Mouse (Mus musculus): ENCODE measurements around the gene Zfp574. TPM values are rescaled to one million over a fixed set of nuclear protein-coding genes. Genes with fewer than 3 reads are reported as not detected.

Gene Zfp574
- polyA plus RNA-seq, 1 experiment, result 23.7 TPM

DNA sequence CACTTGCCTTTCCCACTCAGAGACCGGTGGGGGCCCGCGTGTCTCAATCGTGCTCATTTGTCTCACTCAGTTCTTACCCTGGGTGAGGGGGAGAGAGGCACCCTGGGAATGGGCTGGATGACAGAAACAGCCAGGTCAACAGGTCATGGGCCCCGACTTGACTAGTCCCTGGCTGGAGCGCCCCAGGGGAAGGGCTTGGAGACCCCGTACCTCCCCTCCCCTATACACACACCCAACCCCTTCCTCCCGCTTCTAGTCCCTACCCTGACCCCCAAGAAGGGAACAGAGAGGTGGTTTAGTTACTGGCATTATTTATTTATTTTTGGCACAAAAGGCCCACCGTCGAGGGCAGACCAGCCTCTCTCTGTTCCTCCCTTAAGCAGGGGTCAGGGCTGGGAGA, 16.2 kb downstream of the Zfp574 start:
- H3K36me3 ChIP-seq (ENCODE audit: control insufficient read depth, insufficient read depth, low read length), result peaks cover 19% of the 10 kb centered on the region
- H3K27ac ChIP-seq (ENCODE audit: insufficient read depth, low read length), result no peak overlapping the region
- no peak for DNase-seq (ENCODE audit: low read depth in 1 of 2, low spot score in 2 of 2)
- no peaks in the 10 kb centered on the region for H3K27me3 ChIP-seq (ENCODE audit: control insufficient read depth, insufficient read depth, low read length)
- H3K4me3 ChIP-seq (ENCODE audit: extremely low read depth, insufficient read depth, insufficient read length), result no peak overlapping the region
- WGBS, result 34% methylated on average over 10 of the region's 10 CpGs
- peaks cover 5% of the 10 kb centered on the region; the same call in 1 of the 2 replicates for H3K4me1 ChIP-seq (ENCODE audit: control insufficient read depth, insufficient read depth, insufficient read length)
- TF ChIP-seq POLR2A (IDR thresholded peaks at IDR 0.05; ENCODE audit: low read depth, low read length), result no peak

DNA sequence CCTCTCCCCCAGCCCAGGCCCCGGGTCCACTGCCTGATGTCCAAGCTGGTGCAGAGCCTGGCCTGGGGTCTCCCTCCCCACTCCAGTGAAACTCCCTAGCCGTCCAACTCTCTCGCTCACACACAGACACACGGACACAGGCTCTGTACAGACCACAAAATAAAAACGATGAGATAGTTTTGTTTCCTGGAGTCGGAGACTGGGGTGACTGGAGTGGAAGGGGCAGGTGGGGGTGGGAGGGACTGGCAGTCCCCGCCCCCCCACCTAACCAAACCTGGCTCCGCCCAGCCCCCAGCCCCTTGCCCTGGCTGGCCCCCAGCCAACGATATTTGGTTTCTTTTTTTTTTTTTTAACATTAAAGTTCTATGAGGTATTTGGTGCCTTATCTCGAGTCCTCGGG, 16.6 kb downstream of the Zfp574 start:
- TF ChIP-seq CTCF (IDR thresholded peaks at IDR 0.05; ENCODE audit: extremely low read depth, insufficient read depth, insufficient read length, insufficient replicate concordance) (no peak), POLR2A (IDR thresholded peaks at IDR 0.05; ENCODE audit: low read depth, low read length) (no peak)
- Histone ChIP-seq H3K27ac (ENCODE audit: insufficient read depth, low read length) (no peak overlapping the region), H3K4me3 (ENCODE audit: extremely low read depth, insufficient read depth, insufficient read length) (no peak overlapping the region), H3K27me3 (ENCODE audit: control insufficient read depth, insufficient read depth, low read length) (no peaks in the 10 kb centered on the region), H3K4me1 (ENCODE audit: control insufficient read depth, insufficient read depth, insufficient read length) (peaks cover 5% of the 10 kb centered on the region; the same call in 1 of the 2 replicates), H3K36me3 (ENCODE audit: control insufficient read depth, insufficient read depth, low read length) (peaks cover 21% of the 10 kb centered on the region)
- WGBS, result 10% methylated on average over 11 of the region's 11 CpGs
- DNase-seq (ENCODE audit: low read depth in 1 of 2, low spot score in 2 of 2), result no peak

DNA sequence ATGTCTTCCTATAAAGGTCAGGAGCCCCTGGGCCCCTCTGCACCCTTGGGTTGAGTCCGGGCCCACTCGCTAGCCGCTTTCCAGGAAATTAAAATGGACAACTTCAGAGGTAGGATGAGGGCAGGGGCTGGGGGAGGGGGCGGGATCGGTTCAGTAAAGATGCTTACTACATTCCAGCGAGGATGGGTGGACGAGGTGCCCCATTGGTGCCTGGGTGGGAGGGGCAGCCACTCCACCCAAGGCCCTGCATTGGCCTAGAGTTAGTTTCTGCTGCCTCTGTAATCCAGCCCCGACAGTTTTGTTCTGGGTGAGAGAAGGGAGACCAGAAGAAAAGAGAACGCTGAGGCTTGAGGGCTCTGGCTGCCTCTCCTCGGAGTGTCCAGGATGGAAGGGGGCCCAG, 17.5 kb downstream of the Zfp574 start:
- DNase-seq (ENCODE audit: low read depth in 1 of 2, low spot score in 2 of 2), result no peak
- TF ChIP-seq POLR2A (IDR thresholded peaks at IDR 0.05; ENCODE audit: low read depth, low read length) (no peak), CTCF (IDR thresholded peaks at IDR 0.05; ENCODE audit: extremely low read depth, insufficient read depth, insufficient read length, insufficient replicate concordance) (no peak)
- Histone ChIP-seq H3K4me3 (ENCODE audit: extremely low read depth, insufficient read depth, insufficient read length) (no peak overlapping the region), H3K27me3 (ENCODE audit: control insufficient read depth, insufficient read depth, low read length) (no peaks in the 10 kb centered on the region), H3K27ac (ENCODE audit: insufficient read depth, low read length) (no peak overlapping the region), H3K36me3 (ENCODE audit: control insufficient read depth, insufficient read depth, low read length) (peaks cover 21% of the 10 kb centered on the region), H3K4me1 (ENCODE audit: control insufficient read depth, insufficient read depth, insufficient read length) (peaks cover 5% of the 10 kb centered on the region; the same call in 1 of the 2 replicates)
- WGBS, result 84% methylated on average over 10 of the region's 10 CpGs

DNA sequence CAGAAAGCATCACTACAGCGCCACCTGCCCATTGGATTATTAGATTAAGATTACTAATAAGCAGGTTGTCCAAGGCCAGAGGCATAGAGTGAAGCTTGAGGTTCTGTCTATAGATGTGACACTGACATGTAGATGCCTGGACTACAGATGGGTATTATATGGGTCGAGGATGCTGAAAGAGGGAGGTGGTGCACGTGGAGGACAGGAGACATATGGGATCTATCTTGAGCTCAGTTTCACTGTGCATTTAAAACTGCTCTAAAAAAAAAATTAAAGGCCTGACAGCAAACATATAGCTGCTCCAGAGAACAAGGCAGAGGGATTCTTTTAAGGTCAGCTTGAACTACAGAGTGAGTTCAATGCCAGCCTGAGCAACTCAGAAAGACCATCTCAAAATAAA, 25.8 kb downstream of the Zfp574 start:
- H3K4me1 ChIP-seq (ENCODE audit: control insufficient read depth, insufficient read depth, insufficient read length), result no peaks in the 10 kb centered on the region
- 93% methylated on average over 3 of the region's 3 CpGs for WGBS
- DNase-seq (ENCODE audit: low read depth in 1 of 2, low spot score in 2 of 2), result no peak
- no peak overlapping the region for H3K4me3 ChIP-seq (ENCODE audit: extremely low read depth, insufficient read depth, insufficient read length)
- no peaks in the 10 kb centered on the region for H3K27me3 ChIP-seq (ENCODE audit: control insufficient read depth, insufficient read depth, low read length)
- no peak for TF ChIP-seq POLR2A (IDR thresholded peaks at IDR 0.05; ENCODE audit: low read depth, low read length)
- H3K36me3 ChIP-seq (ENCODE audit: control insufficient read depth, insufficient read depth, low read length), result peaks cover 43% of the 10 kb centered on the region
- H3K27ac ChIP-seq (ENCODE audit: insufficient read depth, low read length), result no peak overlapping the region

DNA sequence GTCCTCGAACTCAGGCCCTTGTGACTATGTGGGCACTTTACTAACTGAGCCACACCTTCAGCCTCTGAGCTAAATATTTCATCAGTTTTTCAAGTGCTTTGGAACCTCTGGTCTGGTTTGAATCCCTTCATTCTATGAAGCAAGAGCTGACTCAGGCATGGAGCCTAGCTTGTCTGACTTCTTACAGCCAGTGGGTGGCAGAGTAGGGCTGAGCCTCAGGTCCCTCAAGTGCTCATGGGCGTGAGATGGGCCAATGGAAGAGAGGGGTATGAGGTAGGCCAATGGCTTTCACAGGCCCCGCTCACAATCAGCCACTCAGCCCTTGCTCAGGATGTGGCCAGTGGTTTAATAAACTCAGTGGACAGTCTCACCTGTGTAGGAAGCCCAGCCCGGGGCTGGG, 27.2 kb downstream of the Zfp574 start:
- H3K27me3 ChIP-seq (ENCODE audit: control insufficient read depth, insufficient read depth, low read length), result no peaks in the 10 kb centered on the region
- no peak for TF ChIP-seq CTCF (IDR thresholded peaks at IDR 0.05; ENCODE audit: extremely low read depth, insufficient read depth, insufficient read length, insufficient replicate concordance)
- TF ChIP-seq POLR2A (IDR thresholded peaks at IDR 0.05; ENCODE audit: low read depth, low read length), result no peak
- H3K4me1 ChIP-seq (ENCODE audit: control insufficient read depth, insufficient read depth, insufficient read length), result no peaks in the 10 kb centered on the region
- WGBS, result 82% methylated on average over 4 of the region's 4 CpGs
- H3K4me3 ChIP-seq (ENCODE audit: extremely low read depth, insufficient read depth, insufficient read length), result no peak overlapping the region
- DNase-seq (ENCODE audit: low read depth in 1 of 2, low spot score in 2 of 2), result no peak
- H3K36me3 ChIP-seq (ENCODE audit: control insufficient read depth, insufficient read depth, low read length), result peaks cover 37% of the 10 kb centered on the region
- H3K27ac ChIP-seq (ENCODE audit: insufficient read depth, low read length), result no peak overlapping the region

DNA sequence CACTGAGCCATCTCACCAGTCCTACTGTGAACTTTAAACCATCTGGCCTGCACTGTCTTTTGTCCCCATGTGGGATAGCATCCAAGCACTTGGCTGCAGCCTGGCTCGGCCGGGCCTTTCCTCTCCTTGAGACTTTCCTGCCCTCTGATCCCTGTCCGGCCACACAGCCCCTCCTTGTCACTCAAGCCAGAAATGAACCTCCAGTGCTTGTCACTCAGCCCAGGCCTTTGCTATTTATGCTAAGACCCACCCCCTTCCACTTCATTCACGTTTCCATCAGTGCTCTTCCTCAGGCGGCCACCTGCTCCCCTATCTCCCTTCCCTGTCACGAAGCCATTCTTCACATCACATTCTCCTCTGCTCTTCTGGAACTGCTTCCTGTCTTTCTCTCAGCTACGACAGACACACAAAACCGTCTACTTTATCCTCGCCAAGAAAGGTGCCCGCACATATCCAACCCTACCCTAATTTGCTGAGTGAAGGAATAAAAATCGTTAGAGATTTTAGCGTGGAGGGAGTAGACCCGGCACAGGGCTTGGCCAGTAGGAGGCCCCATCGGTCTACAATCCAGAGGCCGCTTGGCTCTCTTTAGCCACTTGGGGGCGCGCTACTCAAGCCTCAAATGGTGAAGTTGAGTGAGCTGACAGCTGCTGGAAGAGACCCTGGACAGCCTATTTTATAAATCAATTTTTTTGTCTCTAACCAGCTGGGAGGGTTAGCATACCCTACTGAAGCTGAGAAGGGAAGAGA, 33.2 kb downstream of the Zfp574 start:
- no peak overlapping the region for H3K27ac ChIP-seq (ENCODE audit: insufficient read depth, low read length)
- H3K27me3 ChIP-seq (ENCODE audit: control insufficient read depth, insufficient read depth, low read length), result no peaks in the 10 kb centered on the region
- H3K36me3 ChIP-seq (ENCODE audit: control insufficient read depth, insufficient read depth, low read length), result peaks cover 6% of the 10 kb centered on the region
- peaks cover 18% of the 10 kb centered on the region; the same call in 1 of the 2 replicates for H3K4me1 ChIP-seq (ENCODE audit: control insufficient read depth, insufficient read depth, insufficient read length)
- DNase-seq (ENCODE audit: low read depth in 1 of 2, low spot score in 2 of 2), result peak; percentile 72 to 84
- no peak overlapping the region for H3K4me3 ChIP-seq (ENCODE audit: extremely low read depth, insufficient read depth, insufficient read length)
- no peak for TF ChIP-seq POLR2A (IDR thresholded peaks at IDR 0.05; ENCODE audit: low read depth, low read length)
- peak; percentile 100 for TF ChIP-seq CTCF (IDR thresholded peaks at IDR 0.05; ENCODE audit: extremely low read depth, insufficient read depth, insufficient read length, insufficient replicate concordance)
- WGBS, result 24% methylated on average over 17 of the region's 17 CpGs

DNA sequence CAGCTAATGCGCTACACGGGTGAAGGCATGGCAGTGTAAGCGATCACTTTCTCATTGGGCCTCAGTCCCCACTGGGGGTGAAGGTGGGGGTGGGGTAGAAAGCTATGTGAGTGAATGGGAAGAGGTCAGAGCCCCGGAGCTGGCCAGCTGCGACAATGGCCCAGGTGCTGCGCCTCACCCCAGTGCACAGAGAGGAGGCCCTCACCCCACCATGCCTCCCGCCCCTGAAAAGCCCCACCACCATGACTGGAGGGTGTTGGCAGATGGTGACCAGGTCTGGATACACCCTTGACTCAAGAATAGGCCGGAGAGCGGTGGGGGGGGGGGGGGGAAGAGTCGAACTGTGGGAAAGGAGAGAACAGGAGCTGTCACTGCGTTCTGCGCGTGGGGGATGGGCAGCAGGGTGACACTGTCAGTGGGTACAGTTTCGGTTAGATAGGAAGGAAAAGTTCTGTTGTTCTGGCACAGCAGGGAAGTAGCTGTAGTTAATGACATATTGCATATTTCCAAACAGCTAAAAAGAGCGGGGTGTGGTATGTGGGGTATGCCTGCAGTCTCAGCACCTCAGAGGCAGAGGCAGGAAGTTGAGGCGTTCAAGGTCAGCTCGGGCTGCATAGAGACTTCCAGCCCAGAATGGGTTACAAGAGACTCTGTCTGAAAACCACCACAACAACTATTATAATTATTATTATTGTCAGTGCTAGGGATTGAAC, 34.6 kb downstream of the Zfp574 start:
- no peak for TF ChIP-seq CTCF (IDR thresholded peaks at IDR 0.05; ENCODE audit: extremely low read depth, insufficient read depth, insufficient read length, insufficient replicate concordance)
- TF ChIP-seq POLR2A (IDR thresholded peaks at IDR 0.05; ENCODE audit: low read depth, low read length), result no peak
- peak in 1 of 2 experiments; percentile 45 for DNase-seq (ENCODE audit: low read depth in 1 of 2, low spot score in 2 of 2)
- H3K4me3 ChIP-seq (ENCODE audit: extremely low read depth, insufficient read depth, insufficient read length), result no peak overlapping the region
- peak overlapping the region; percentile 53 for H3K27ac ChIP-seq (ENCODE audit: insufficient read depth, low read length)
- peaks cover 6% of the 10 kb centered on the region for H3K36me3 ChIP-seq (ENCODE audit: control insufficient read depth, insufficient read depth, low read length)
- no peaks in the 10 kb centered on the region for H3K27me3 ChIP-seq (ENCODE audit: control insufficient read depth, insufficient read depth, low read length)
- 13% methylated on average over 16 of the region's 17 CpGs for WGBS
- peaks cover 19% of the 10 kb centered on the region; the same call in 1 of the 2 replicates for H3K4me1 ChIP-seq (ENCODE audit: control insufficient read depth, insufficient read depth, insufficient read length)
